Comparison of ENCODE assay signal across 10 mouse cellular contexts in genomic region chr2:103784621-103785020, GRCm38 (mm10). TPM values are rescaled to one million over a fixed set of nuclear protein-coding genes. Genes with fewer than 3 reads are reported as not detected.
DNase-seq lines count a peak whose midpoint lies in the region; ATAC-seq and TF ChIP-seq lines count a peak whose summit lies in the region.
"Had no signal": no experiment of that assay in that cellular context is flagged by ENCODE, and none has a peak within 500 bp of the region (broad histone marks: within the 10 kb centered on the region; RNA-seq: fewer than 3 reads in every experiment).

No protein-coding gene starts in this region.

- no peak overlapping the region for H3K4me2 ChIP-seq in hindbrain, embryonic 12.5 days (replicated peaks)
- H3K4me2 ChIP-seq: neural tube, embryonic 13.5 days had no signal

- no peak overlapping the region for H3K4me3 ChIP-seq in gastrocnemius, adult 2 months
- no peak overlapping the region for H3K4me3 ChIP-seq in testis, adult 2 months (ENCODE audit: control insufficient read depth, low read depth, low read length)
- no peak overlapping the region for H3K4me3 ChIP-seq in hindbrain, embryonic 12.5 days
- H3K4me3 ChIP-seq: erythroblast, embryonic 14.5 days; neural tube, embryonic 13.5 days had no signal

- no peak for ATAC-seq in hindbrain, embryonic 12.5 days (ENCODE audit: low FRiP score)

- no peaks in the 10 kb centered on the region for H3K4me1 ChIP-seq in testis, adult 2 months (ENCODE audit: control insufficient read depth, insufficient read depth, low read length)
- H3K4me1 ChIP-seq in hindbrain, embryonic 12.5 days = peaks cover 7% of the 10 kb centered on the region

- no peak for DNase-seq in gastrocnemius, adult 2 months
- no peak for DNase-seq in gastrocnemius, postnatal 36 days
- no peak for DNase-seq in testis, postnatal 10 days (ENCODE audit: low spot score)
- peak; percentile 16 for DNase-seq in lung, postnatal 25 days (ENCODE audit: low spot score)
- DNase-seq in MN1 (ENCODE audit: low spot score) (no peak), adipocyte (ENCODE audit: low spot score) (no peak)

- intact Hi-C loops in gastrocnemius, adult 2 months (cut with DNase I) = no loop called here
- intact Hi-C loops in gastrocnemius, postnatal 36 days (cut with DNase I) = no loop called here

- H3K27me3 ChIP-seq in testis, adult 2 months (ENCODE audit: control insufficient read depth, insufficient read depth, low read length) = no peaks in the 10 kb centered on the region
- H3K27me3 ChIP-seq in hindbrain, embryonic 12.5 days = no peaks in the 10 kb centered on the region
- H3K27me3 ChIP-seq: neural tube, embryonic 13.5 days had no signal

- TF ChIP-seq POLR2A in testis, adult 2 months (IDR thresholded peaks at IDR 0.05; ENCODE audit: control insufficient read depth, low read depth, low read length) = no peak

- WGBS in hindbrain, embryonic 12.5 days = 93% methylated on average over 4 of the region's 4 CpGs

- no peak overlapping the region for H3K27ac ChIP-seq in gastrocnemius, adult 2 months
- H3K27ac ChIP-seq in testis, adult 2 months (ENCODE audit: control insufficient read depth, insufficient read depth, low read depth, low read length) = no peak overlapping the region
- H3K27ac ChIP-seq in hindbrain, embryonic 12.5 days = no peak overlapping the region
- H3K27ac ChIP-seq: neural tube, embryonic 13.5 days had no signal

- H3K9me3 ChIP-seq in hindbrain, embryonic 12.5 days (replicated peaks) = no peaks in the 10 kb centered on the region
- H3K9me3 ChIP-seq: neural tube, embryonic 13.5 days had no signal

- peak; percentile 61 for TF ChIP-seq CTCF in gastrocnemius, adult 2 months (IDR thresholded peaks at IDR 0.05)
- peak; percentile 20; the same call in 1 of the 2 replicates for TF ChIP-seq CTCF in testis, adult 2 months (IDR thresholded peaks at IDR 0.05; ENCODE audit: control insufficient read depth, insufficient read depth, insufficient replicate concordance, low read depth, low read length)

- H3K9ac ChIP-seq in hindbrain, embryonic 12.5 days = no peak overlapping the region
- H3K9ac ChIP-seq: neural tube, embryonic 13.5 days had no signal

- H3K36me3 ChIP-seq in testis, adult 2 months (ENCODE audit: control insufficient read depth, insufficient read depth, low read length) = no peaks in the 10 kb centered on the region; the same call in none of the 2 replicates
- H3K36me3 ChIP-seq in hindbrain, embryonic 12.5 days = peaks cover 27% of the 10 kb centered on the region

RNA-seq across cellular contexts. Expression of gene Caprin1, which starts 12.8 kb away (rescaled TPM):
- total RNA-seq in gastrocnemius, adult 2 months (2021) = 100 to 1,000 TPM in 1 of 2 experiments, 10 to 100 TPM in 1; 87.3 to 112 TPM
- total RNA-seq in gastrocnemius, postnatal 36 days (2021) = 10 to 100 TPM; 91.5 to 99.0 TPM
- polyA plus RNA-seq in testis, adult 2 months (2012; rRNA removed) = 135 and 157 TPM in 2 replicates
- polyA plus RNA-seq in hindbrain, embryonic 12.5 days (2016; fragmentation: Nextera tagmentation; extraction: Ambion mirVana) = 538 and 571 TPM in 2 replicates

RNA-seq across cellular contexts. Expression of gene Nat10, which starts 23.6 kb away (rescaled TPM):
- 10 to 100 TPM; 15.8 to 18.3 TPM for total RNA-seq in gastrocnemius, adult 2 months (2021)
- 10 to 100 TPM; 12.4 to 17.7 TPM for total RNA-seq in gastrocnemius, postnatal 36 days (2021)
- polyA plus RNA-seq in testis, adult 2 months (2012; rRNA removed) = 47.3 and 48.7 TPM in 2 replicates
- polyA plus RNA-seq in hindbrain, embryonic 12.5 days (2016; fragmentation: Nextera tagmentation; extraction: Ambion mirVana) = 23.5 and 25.7 TPM in 2 replicates
